Mouse (Mus musculus) monocyte, adult 5-6 weeks (primary cell): ENCODE results near the gene Sergef. TPM values are rescaled to one million over a fixed set of nuclear protein-coding genes. Genes with fewer than 3 reads are reported as not detected.

ENCODE experiments used
- ATAC-seq: fragments of 153-309, 156-312 bp; replicated peaks from 2 replicates; pipeline ENCODE4 v1.8.0; 2017; ENCODE audit warnings: mild to moderate bottlenecking; ENCODE audit not compliant: low TSS enrichment, insufficient number of reproducible peaks, severe bottlenecking, poor library complexity, low FRiP score
- total RNA-seq: library from RNA; stranded (forward); fragments of 200-1000, 200-491, 200-594 nt; gene quantifications from 3 replicates; pipeline ENCODE4 v1.2.3, GENCODE M21; 2017

The Sergef gene
- total RNA-seq, 1 experiment from 2014 or later: 18.6 TPM

GRCm38 (mm10) chr7:46399676-46400075 lies 239.9 kb downstream of the Sergef start:
- no peak for ATAC-seq

DNA sequence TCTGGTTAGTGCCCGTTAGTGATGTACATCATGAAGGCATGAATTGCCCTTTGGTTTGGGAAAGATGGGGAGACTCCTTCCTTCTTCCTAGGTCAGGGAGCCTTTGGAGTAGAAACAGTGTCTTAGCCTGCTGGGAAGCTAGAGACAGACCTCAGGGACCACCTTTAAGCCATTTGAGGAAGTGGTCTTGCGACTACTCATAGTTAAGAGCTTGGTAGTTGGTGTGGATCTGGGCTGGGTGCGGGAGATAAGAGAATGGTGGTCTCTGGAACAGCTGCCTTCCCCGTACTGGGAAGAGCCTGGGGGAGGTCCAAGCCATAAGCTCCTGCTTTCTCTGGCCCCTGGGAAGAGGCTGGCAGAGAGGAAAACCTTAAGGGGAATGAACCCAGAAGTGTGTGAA lies 241.0 kb downstream of the Sergef start:
- ATAC-seq: no peak

GRCm38 (mm10) chr7:46397732-46398333 lies 241.8 kb downstream of the Sergef start:
- no peak for ATAC-seq

DNA sequence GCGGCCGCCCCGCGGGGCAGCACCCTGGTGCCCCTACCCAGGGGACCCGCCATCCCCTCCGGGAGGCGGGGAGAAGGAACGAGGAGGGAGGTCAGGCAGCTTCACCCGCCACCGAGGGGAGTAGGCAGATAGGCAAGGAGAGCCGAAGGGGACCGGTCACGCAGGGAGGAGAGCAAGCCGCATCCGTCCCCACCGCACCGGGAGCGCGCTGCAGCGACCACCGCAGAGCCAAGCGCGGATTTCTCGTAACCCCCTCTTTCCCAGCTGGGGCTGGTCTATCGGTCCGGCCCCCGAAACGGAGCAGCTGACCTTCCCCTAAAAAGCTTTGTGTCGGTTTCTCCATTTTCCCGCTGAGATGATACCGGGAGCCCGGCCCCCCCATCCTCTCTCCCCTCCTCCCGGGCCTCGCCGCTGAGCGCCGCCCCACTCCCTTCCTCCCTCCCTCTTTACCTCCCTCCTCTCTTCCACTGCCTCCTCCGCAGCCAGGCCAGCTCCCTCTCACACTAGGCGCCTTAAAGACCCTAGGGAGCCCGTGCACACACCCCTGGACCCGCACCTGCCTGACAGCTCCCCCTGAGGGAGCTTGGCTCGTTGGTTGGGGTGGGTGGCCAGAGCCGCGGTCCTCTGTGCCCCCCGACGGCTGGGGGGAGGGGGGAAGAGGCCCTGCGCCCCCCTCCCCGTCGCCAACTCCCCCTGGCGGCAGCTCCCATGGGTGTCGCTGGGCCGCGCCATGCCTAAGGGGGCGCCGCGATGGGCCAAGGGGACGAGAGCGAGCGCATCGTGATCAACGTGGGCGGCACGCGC lies 242.5 kb downstream of the Sergef start:
- no peak for ATAC-seq

DNA sequence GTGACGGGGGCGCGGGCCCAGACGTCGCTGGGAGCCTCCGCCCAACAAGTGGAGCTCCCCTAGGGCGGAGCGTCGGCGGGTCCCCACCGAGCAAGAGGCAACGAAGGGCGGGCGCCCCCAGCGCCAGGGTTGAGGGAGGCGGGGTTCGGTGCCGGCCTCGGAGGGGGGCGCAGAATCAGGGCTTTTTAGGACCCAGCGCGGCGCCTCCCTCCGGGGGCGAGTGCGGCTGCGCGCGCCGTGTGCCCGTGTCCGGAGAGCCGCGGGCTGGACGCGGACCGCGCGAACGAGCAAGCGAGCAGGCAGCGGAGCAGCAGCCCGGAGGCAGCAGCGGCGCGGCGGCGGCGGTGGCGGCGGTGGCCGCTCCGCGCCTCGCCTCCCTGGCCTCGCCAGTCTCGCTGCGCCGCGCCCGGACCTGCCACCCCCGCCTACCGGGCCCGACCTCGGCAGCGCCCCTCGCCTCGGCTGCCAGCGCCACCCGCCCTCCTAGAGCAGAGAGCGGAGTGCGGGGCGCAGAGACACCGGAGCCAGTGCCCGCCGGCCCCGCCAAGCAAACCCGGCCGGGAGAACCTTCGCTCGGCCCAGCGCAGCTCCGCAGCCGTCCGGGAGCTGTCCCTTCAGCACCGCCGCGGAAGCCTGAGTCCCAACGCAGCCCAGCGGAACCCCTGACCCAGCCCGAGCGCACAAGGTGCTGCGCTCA lies 243.2 kb downstream of the Sergef start, which contains the start of gene Kcnc1:
Gene Kcnc1 (plus strand): TSS at position 267 of the 697 bp plus-strand sequence.
- no peak for ATAC-seq

GRCm38 (mm10) chr7:46395571-46395970 lies 244.0 kb downstream of the Sergef start:
- no peak for ATAC-seq

DNA sequence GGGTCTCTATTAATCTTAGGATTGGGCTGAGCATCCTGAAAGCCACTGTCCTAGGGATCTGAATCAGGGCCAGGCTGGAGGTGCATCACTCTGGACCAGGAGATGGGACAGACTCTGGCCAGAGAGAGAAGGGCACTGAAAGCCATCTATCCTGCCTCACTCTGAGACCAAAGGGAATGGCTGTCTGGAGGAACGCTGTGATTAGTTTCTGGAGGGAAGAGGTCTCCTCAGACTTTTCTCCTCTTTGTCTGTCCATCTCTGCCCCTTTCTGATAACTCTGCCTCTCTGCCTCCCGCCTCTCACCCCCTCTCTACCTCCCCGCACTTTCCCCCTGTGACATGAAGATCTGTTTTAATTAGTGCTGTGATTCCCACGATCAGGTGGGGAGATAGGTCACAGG lies 244.7 kb downstream of the Sergef start:
- ATAC-seq: no peak

DNA sequence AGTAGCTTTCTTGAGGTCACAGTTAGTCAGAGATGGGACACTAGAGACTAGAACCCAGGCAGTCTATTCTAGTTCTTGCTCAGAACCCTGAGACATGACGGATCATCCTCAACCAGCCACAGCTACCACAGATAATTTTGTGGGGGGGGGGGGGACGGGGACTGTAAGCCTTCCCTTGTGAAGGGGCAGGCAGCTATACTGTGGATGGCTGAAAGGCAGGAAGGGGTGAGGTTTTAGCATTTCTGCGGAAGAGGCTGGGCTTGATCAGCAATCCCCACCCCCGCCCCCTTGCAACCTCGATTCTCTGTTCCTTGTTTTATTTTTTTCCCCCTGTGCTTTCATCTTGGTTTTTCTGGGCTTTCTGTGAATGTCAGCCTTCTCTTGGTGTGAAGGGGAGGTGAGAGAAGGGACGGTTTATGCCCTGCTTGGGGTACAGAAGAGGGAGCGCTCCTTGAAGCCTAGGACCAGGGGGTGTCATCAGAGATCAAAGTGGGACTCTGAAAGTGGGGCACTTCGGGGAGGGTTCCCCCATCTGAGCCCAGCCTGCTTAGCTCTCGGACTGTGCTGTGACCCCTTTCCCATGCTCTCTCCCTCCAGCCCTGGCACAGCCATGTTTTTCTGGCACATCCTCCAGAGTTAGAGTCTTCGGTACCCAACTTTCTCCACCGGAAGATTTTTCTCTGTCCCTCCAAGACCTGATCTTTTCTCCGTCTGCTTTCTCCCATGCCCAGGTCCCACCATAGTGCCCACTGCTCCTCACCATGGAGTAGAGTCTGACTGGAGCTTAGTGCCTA lies 245.7 kb downstream of the Sergef start:
- no peak for ATAC-seq

Other genes with a start within 250 kb of the Sergef start
- gene Kcnc1, start 243.3 kb downstream of the Sergef start, total RNA-seq: 0.11 to 0.19 TPM in 2 of 3 replicates, not detected in the other
- not detected in 3 replicates for gene Tph1, start 32.7 kb upstream of the Sergef start, total RNA-seq
- 7.8 to 13.5 TPM (median 9.5 TPM) in 3 replicates for gene Saal1, start 70.9 kb upstream of the Sergef start, total RNA-seq
- gene Saa3, start 75.9 kb upstream of the Sergef start, total RNA-seq: not detected in 3 replicates
- gene Saa4, start 92.8 kb upstream of the Sergef start, total RNA-seq: not detected in 3 replicates
- gene Saa1, start 103.2 kb upstream of the Sergef start, total RNA-seq: not detected in 3 replicates
- gene Saa2, start 112.0 kb upstream of the Sergef start, total RNA-seq: not detected in 3 replicates
- 70.1 to 71.8 TPM (median 71.7 TPM) in 3 replicates for gene Hps5, start 156.3 kb upstream of the Sergef start, total RNA-seq
- gene Gtf2h1, start 156.3 kb upstream of the Sergef start, total RNA-seq: 66.3 to 96.5 TPM (median 95.7 TPM) in 3 replicates
- 260 to 317 TPM (median 292 TPM) in 3 replicates for gene Ldha, start 201.7 kb upstream of the Sergef start, total RNA-seq
- 0.39 to 13.0 TPM (median 3.9 TPM) in 3 replicates for gene Ldhc, start 221.4 kb upstream of the Sergef start, total RNA-seq